Mouse (Mus musculus) embryonic fibroblast, embryonic 13.5 days (primary cell): ENCODE measurements at regions not wholly inside any gene's neighbourhood (a gene's known extent, or its start where the extent isn't known, plus 50 kb on each side); places are given as distances from the start of the nearest gene placed in this dataset.
"Not testable (repeated sequence)": the region's sequence is repeated elsewhere in the genome, so short reads cannot be mapped to it uniquely, and the experiment has no call there.

Experiments used
- H3K27ac ChIP-seq: 2 replicates; pipeline ENCODE4 v1.5.1; 2012; ENCODE audit warnings: low read length, control low read depth, inconsistent platforms; ENCODE audit not compliant: insufficient read depth
- H3K4me1 ChIP-seq: 2 replicates; pipeline ENCODE4 v1.6.1; 2011; ENCODE audit warnings: low read length; ENCODE audit not compliant: control insufficient read depth, insufficient read depth
- H3K4me3 ChIP-seq: 2 replicates; pipeline ENCODE4 v1.5.1; 2011; ENCODE audit warnings: mild to moderate bottlenecking, control low read depth, low read length; ENCODE audit not compliant: insufficient read depth
- CTCF ChIP-seq: IDR thresholded peaks from 2 replicates; pipeline ENCODE4 v1.5.1; 2011; ENCODE audit warnings: mild to moderate bottlenecking, control low read depth, low read length, moderate library complexity, borderline replicate concordance; ENCODE audit not compliant: insufficient read depth
- POLR2A ChIP-seq: IDR thresholded peaks from 2 replicates; pipeline ENCODE4 v1.6.1; 2011; ENCODE audit warnings: low read depth, mild to moderate bottlenecking, control low read depth, low read length, moderate library complexity

- no peak for TF ChIP-seq POLR2A
- no peak for TF ChIP-seq CTCF
- H3K27ac ChIP-seq: peak overlapping the region; percentile 97
Measured at GRCm38 (mm10) chr6:109176876-109177275, 348.4 kb downstream of the Edem1 start.

GRCm38 (mm10) chr6:109182878-109183277 is 354.4 kb downstream of the Edem1 start:
- Histone ChIP-seq H3K27ac (no peak overlapping the region), H3K4me3 (no peak overlapping the region)
- TF ChIP-seq POLR2A (no peak), CTCF (no peak)

More at GRCm38 (mm10) chr6:109176876-109177275, 348.4 kb downstream of the Edem1 start:
- Histone ChIP-seq H3K4me3 (no peak overlapping the region), H3K4me1 (no peaks in the 10 kb centered on the region; the same call in 1 of the 2 replicates)

DNA sequence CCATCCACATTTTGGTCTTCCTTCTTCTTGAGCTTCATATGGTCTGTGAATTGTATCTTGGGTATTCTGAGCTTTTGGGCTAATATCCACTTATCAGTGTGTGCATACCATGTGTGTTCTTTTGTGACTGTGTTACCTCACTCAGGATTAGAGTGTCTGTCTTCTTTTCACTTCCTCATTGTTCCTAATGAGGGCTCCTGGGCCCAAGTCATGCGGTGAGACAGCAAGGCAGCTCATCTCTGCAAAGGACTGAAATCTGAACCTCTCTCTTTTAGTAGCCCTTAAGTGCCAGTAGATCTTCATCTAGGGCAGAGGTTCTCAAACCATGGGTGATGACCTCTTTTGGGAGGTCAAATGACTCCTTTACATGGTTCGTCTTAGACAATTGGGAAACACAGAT is 364.6 kb downstream of the Edem1 start:
- H3K27ac ChIP-seq, H3K4me1 ChIP-seq, H3K4me3 ChIP-seq: not testable (repeated sequence)

More at GRCm38 (mm10) chr6:109182878-109183277, 354.4 kb downstream of the Edem1 start:
- no peaks in the 10 kb centered on the region for H3K4me1 ChIP-seq

- H3K4me3 ChIP-seq: no peak overlapping the region
- TF ChIP-seq CTCF (no peak), POLR2A (no peak)
- H3K27ac ChIP-seq: no peak overlapping the region
- H3K4me1 ChIP-seq: no peaks in the 10 kb centered on the region
Measured at GRCm38 (mm10) chr6:109193603-109194002, 365.2 kb downstream of the Edem1 start.

- TF ChIP-seq CTCF: no peak
- TF ChIP-seq POLR2A: no peak
Measured at GRCm38 (mm10) chr6:109209699-109210098, 381.3 kb downstream of the Edem1 start.

DNA sequence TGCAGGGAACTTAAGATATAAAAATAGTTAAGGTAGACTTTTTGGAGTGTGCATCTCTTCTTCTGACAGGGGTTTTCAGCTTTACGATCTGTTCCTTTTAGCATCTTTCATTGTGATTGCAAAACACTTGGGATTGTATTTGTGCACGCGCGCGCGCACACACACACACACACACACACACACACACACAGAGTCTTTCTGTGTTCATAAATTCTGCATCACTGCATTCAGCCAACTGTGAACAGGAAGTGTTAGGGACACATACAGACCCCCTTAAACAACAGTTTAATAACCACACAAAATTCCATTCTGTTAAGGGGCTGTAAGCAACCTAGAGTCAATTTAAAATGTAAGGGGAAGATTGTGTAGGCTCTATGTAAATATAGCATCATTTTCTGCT is 401.9 kb downstream of the Edem1 start:
- TF ChIP-seq POLR2A: no peak
- no peak for TF ChIP-seq CTCF
- Histone ChIP-seq H3K4me1 (no peaks in the 10 kb centered on the region), H3K4me3 (no peak overlapping the region), H3K27ac (no peak overlapping the region)

More at GRCm38 (mm10) chr6:109209699-109210098, 381.3 kb downstream of the Edem1 start:
- no peak overlapping the region for H3K27ac ChIP-seq
- H3K4me1 ChIP-seq: no peaks in the 10 kb centered on the region
- H3K4me3 ChIP-seq: no peak overlapping the region

DNA sequence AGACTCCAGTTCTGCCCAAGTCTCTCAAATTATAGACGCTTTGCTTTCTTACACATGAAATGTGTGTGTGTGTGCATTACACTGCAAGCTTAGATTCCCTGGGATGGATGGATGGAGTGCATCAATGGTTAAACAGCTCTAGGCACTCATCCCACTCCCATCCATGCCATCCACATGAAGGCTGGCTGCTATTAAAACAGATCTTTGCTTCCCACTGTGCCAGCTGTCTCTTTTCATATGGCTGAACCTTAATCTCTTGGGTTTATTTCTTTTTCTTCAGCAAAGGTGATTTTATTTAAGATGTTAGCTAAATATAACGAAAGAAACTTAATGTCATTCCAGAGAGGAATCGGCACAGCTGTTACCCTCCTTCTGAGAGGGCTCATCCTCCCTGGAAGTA is 405.0 kb downstream of the Edem1 start:
- TF ChIP-seq CTCF: no peak
- no peak for TF ChIP-seq POLR2A
- no peaks in the 10 kb centered on the region for H3K4me1 ChIP-seq
- H3K27ac ChIP-seq: no peak overlapping the region
- H3K4me3 ChIP-seq: no peak overlapping the region

DNA sequence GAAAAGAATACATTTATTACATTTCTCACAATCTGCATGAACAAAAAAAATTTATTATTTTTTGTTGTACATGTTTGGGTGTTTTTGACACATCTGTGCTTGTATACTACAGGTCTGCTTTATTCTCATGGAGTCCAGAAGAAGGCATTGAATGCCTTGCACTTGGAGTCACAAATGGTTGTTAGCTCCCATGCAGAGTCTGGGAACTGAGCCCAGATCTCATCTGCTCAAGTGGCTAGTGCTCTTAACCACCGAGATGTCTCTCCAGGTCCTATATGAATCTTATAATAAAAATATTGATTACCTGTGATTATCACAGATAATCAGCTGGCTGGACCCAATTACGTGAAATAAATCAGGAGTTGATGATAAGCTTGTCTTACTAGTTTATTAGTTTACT is 417.2 kb downstream of the Edem1 start:
- Histone ChIP-seq H3K4me3 (no peak overlapping the region), H3K4me1 (no peaks in the 10 kb centered on the region), H3K27ac (no peak overlapping the region)
- TF ChIP-seq POLR2A (no peak), CTCF (no peak)

GRCm38 (mm10) chr6:109246510-109246909 is 418.1 kb downstream of the Edem1 start:
- H3K4me3 ChIP-seq, H3K4me1 ChIP-seq, H3K27ac ChIP-seq: not testable (repeated sequence)
